Mouse (Mus musculus): ENCODE measurements around the gene Aldoart2.
"Not testable (repeated sequence)": the region's sequence is repeated elsewhere in the genome, so short reads cannot be mapped to it uniquely, and the experiment has no call there.

Gene Aldoart2

GRCm38 (mm10) chr12:55565206-55565605, at the start of gene Aldoart2:
Gene Aldoart2 (plus strand): TSS chr12:55565239.
- no peak for DNase-seq (ENCODE audit: low spot score)

- peak; percentile 78 for DNase-seq (ENCODE audit: low spot score)
Measured at GRCm38 (mm10) chr12:55518061-55518738, 46.8 kb upstream of the Aldoart2 start.

GRCm38 (mm10) chr12:55526983-55527752, 37.9 kb upstream of the Aldoart2 start:
- no peak for DNase-seq (ENCODE audit: low spot score)

- peak; percentile 50 for DNase-seq (ENCODE audit: low spot score)
Measured at GRCm38 (mm10) chr12:55536537-55537135, 28.4 kb upstream of the Aldoart2 start.

GRCm38 (mm10) chr12:55537742-55538141, 27.3 kb upstream of the Aldoart2 start:
- DNase-seq (ENCODE audit: low spot score) = no peak

- DNase-seq (ENCODE audit: low spot score) = no peak
Measured at GRCm38 (mm10) chr12:55538328-55538971, 26.6 kb upstream of the Aldoart2 start.

- no peak for DNase-seq (ENCODE audit: low spot score)
Measured at GRCm38 (mm10) chr12:55539157-55539556, 25.9 kb upstream of the Aldoart2 start.

- DNase-seq (ENCODE audit: low spot score) = not testable (repeated sequence)
Measured at GRCm38 (mm10) chr12:55554901-55555300, 10.1 kb upstream of the Aldoart2 start.

- no peak for DNase-seq (ENCODE audit: low spot score)
Measured at GRCm38 (mm10) chr12:55557866-55558265, 7.2 kb upstream of the Aldoart2 start.

GRCm38 (mm10) chr12:55559184-55559855, 5.7 kb upstream of the Aldoart2 start:
- no peak for DNase-seq (ENCODE audit: low spot score)

GRCm38 (mm10) chr12:55560025-55560690, 4.9 kb upstream of the Aldoart2 start:
- no peak for DNase-seq (ENCODE audit: low spot score)

GRCm38 (mm10) chr12:55563742-55564141, 1.3 kb upstream of the Aldoart2 start:
- no peak for DNase-seq (ENCODE audit: low spot score)

- DNase-seq (ENCODE audit: low spot score) = peak; percentile 46
Measured at GRCm38 (mm10) chr12:55564187-55564963, 664 bp upstream of the Aldoart2 start.

- DNase-seq (ENCODE audit: low spot score) = no peak
Measured at GRCm38 (mm10) chr12:55565867-55566266, 828 bp downstream of the Aldoart2 start.

GRCm38 (mm10) chr12:55566837-55567236, 1.8 kb downstream of the Aldoart2 start:
- no peak for DNase-seq (ENCODE audit: low spot score)

GRCm38 (mm10) chr12:55568466-55568865, 3.4 kb downstream of the Aldoart2 start:
- no peak for DNase-seq (ENCODE audit: low spot score)

GRCm38 (mm10) chr12:55569676-55570075, 4.6 kb downstream of the Aldoart2 start:
- no peak for DNase-seq (ENCODE audit: low spot score)

- DNase-seq (ENCODE audit: low spot score) = no peak
Measured at GRCm38 (mm10) chr12:55570646-55571045, 5.6 kb downstream of the Aldoart2 start.

GRCm38 (mm10) chr12:55571181-55571580, 6.1 kb downstream of the Aldoart2 start:
- DNase-seq (ENCODE audit: low spot score) = no peak

GRCm38 (mm10) chr12:55571661-55572060, 6.6 kb downstream of the Aldoart2 start:
- no peak for DNase-seq (ENCODE audit: low spot score)

- no peak for DNase-seq (ENCODE audit: low spot score)
Measured at GRCm38 (mm10) chr12:55573089-55573488, 8.1 kb downstream of the Aldoart2 start.

All from testis, postnatal 10 days (tissue).